Mouse (Mus musculus) C2C12 (cell line): ENCODE results near the gene Eif1b.

Experiments used
- CTCF ChIP-seq: IDR thresholded peaks from one replicate; pipeline ENCODE4 v1.5.1; 2011; ENCODE audit not compliant: control insufficient read depth, insufficient read depth, insufficient read length
- MAX ChIP-seq: IDR thresholded peaks from one replicate; pipeline ENCODE4 v1.6.1; 2011; ENCODE audit warnings: mild to moderate bottlenecking, control low read depth
- MYOD1 ChIP-seq: IDR thresholded peaks from one replicate; pipeline ENCODE4 v1.6.1; 2011; ENCODE audit warnings: low read depth; ENCODE audit not compliant: control insufficient read depth, insufficient read length
- MYOG ChIP-seq: IDR thresholded peaks from one replicate; pipeline ENCODE4 v1.6.1; 2011; ENCODE audit not compliant: control insufficient read depth, insufficient read length; ENCODE audit errors: extremely low read depth
- USF1 ChIP-seq: IDR thresholded peaks from one replicate; pipeline ENCODE4 v1.6.1; 2011; ENCODE audit warnings: low read depth, mild to moderate bottlenecking, control low read depth, moderate library complexity

GRCm38 (mm10) chr9:120501191-120501902, 9.3 kb downstream of the Eif1b start:
- TF ChIP-seq USF1 = no peak
- TF ChIP-seq CTCF = peak; percentile 39
- no peak for TF ChIP-seq MAX
- TF ChIP-seq MYOG = no peak
- TF ChIP-seq MYOD1 = no peak
